Mouse (Mus musculus): ENCODE measurements around the gene Adamtsl5. TPM values are rescaled to one million over a fixed set of nuclear protein-coding genes. Genes with fewer than 3 reads are reported as not detected.
A peak's percentile ranks its signal among the peaks of the same experiment; 100 is the strongest.

The Adamtsl5 gene
- polyA plus RNA-seq, 1 experiment = 10.8 TPM

- Histone ChIP-seq H3K4me3 (replicated peaks; ENCODE audit: insufficient read depth, low read depth, low read length) (peak overlapping the region; percentile 97), H3K27me3 (ENCODE audit: control insufficient read depth, insufficient read depth, low read length) (no peaks in the 10 kb centered on the region), H3K4me1 (ENCODE audit: control insufficient read depth, insufficient read depth, low read length) (peaks cover 45% of the 10 kb centered on the region), H3K27ac (ENCODE audit: insufficient read depth, low read length) (peak overlapping the region; percentile 93)
- WGBS = 2% methylated on average over 15 of the region's 15 CpGs
- TF ChIP-seq POLR2A (IDR thresholded peaks at IDR 0.05; ENCODE audit: borderline replicate concordance, insufficient read depth, low read length) (no peak), CTCF (IDR thresholded peaks at IDR 0.05; ENCODE audit: borderline replicate concordance, insufficient read depth, low read depth, low read length) (no peak)
- no peak for DNase-seq
Observed at GRCm38 (mm10) chr10:80299301-80299700, 48.9 kb downstream of the Adamtsl5 start.

GRCm38 (mm10) chr10:80298571-80299281 lies 49.5 kb downstream of the Adamtsl5 start:
- peak; percentile 95 to 96 for DNase-seq
- H3K4me1 ChIP-seq (ENCODE audit: control insufficient read depth, insufficient read depth, low read length) = peaks cover 45% of the 10 kb centered on the region
- H3K27ac ChIP-seq (ENCODE audit: insufficient read depth, low read length) = peak overlapping the region; percentile 93
- 1% methylated on average over 26 of the region's 26 CpGs for WGBS
- peak overlapping the region; percentile 97 for H3K4me3 ChIP-seq (replicated peaks; ENCODE audit: insufficient read depth, low read depth, low read length)
- peak; percentile 96 for TF ChIP-seq POLR2A (IDR thresholded peaks at IDR 0.05; ENCODE audit: borderline replicate concordance, insufficient read depth, low read length)
- no peak for TF ChIP-seq CTCF (IDR thresholded peaks at IDR 0.05; ENCODE audit: borderline replicate concordance, insufficient read depth, low read depth, low read length)
- no peaks in the 10 kb centered on the region for H3K27me3 ChIP-seq (ENCODE audit: control insufficient read depth, insufficient read depth, low read length)

- H3K27me3 ChIP-seq (ENCODE audit: control insufficient read depth, insufficient read depth, low read length) = no peaks in the 10 kb centered on the region
- H3K4me1 ChIP-seq (ENCODE audit: control insufficient read depth, insufficient read depth, low read length) = peaks cover 45% of the 10 kb centered on the region
- DNase-seq = no peak
- H3K27ac ChIP-seq (ENCODE audit: insufficient read depth, low read length) = peak overlapping the region; percentile 87
- 18% methylated on average over 8 of the region's 8 CpGs for WGBS
- TF ChIP-seq CTCF (IDR thresholded peaks at IDR 0.05; ENCODE audit: borderline replicate concordance, insufficient read depth, low read depth, low read length) = no peak
- TF ChIP-seq POLR2A (IDR thresholded peaks at IDR 0.05; ENCODE audit: borderline replicate concordance, insufficient read depth, low read length) = no peak
- peak overlapping the region; percentile 58 for H3K4me3 ChIP-seq (replicated peaks; ENCODE audit: insufficient read depth, low read depth, low read length)
Observed at GRCm38 (mm10) chr10:80297526-80298133, 50.6 kb downstream of the Adamtsl5 start.

- H3K4me3 ChIP-seq (replicated peaks; ENCODE audit: insufficient read depth, low read depth, low read length) = peak overlapping the region; percentile 58
- peak overlapping the region; percentile 87 for H3K27ac ChIP-seq (ENCODE audit: insufficient read depth, low read length)
- no peaks in the 10 kb centered on the region for H3K27me3 ChIP-seq (ENCODE audit: control insufficient read depth, insufficient read depth, low read length)
- DNase-seq = no peak
- WGBS = 72% methylated on average over 5 of the region's 5 CpGs
- peaks cover 39% of the 10 kb centered on the region for H3K4me1 ChIP-seq (ENCODE audit: control insufficient read depth, insufficient read depth, low read length)
- TF ChIP-seq CTCF (IDR thresholded peaks at IDR 0.05; ENCODE audit: borderline replicate concordance, insufficient read depth, low read depth, low read length) (no peak), POLR2A (IDR thresholded peaks at IDR 0.05; ENCODE audit: borderline replicate concordance, insufficient read depth, low read length) (no peak)
Observed at GRCm38 (mm10) chr10:80296824-80297223, 51.4 kb downstream of the Adamtsl5 start.

- peak within 1 kb of the TSS; percentile 87 for H3K27ac ChIP-seq (ENCODE audit: insufficient read depth, low read length)
- DNase-seq = peak; percentile 83 to 89
- peak within 1 kb of the TSS; percentile 80 for H3K4me3 ChIP-seq (replicated peaks; ENCODE audit: insufficient read depth, low read depth, low read length)
- H3K27me3 ChIP-seq (ENCODE audit: control insufficient read depth, insufficient read depth, low read length) = no peaks in the 10 kb centered on the region
- peaks cover 29% of the 10 kb centered on the region for H3K4me1 ChIP-seq (ENCODE audit: control insufficient read depth, insufficient read depth, low read length)
- TF ChIP-seq CTCF (IDR thresholded peaks at IDR 0.05; ENCODE audit: borderline replicate concordance, insufficient read depth, low read depth, low read length) = peak; percentile 80
- TF ChIP-seq POLR2A (IDR thresholded peaks at IDR 0.05; ENCODE audit: borderline replicate concordance, insufficient read depth, low read length) = peak; percentile 69; the same call in 1 of the 2 replicates
- WGBS = 1% methylated on average over 26 of the region's 26 CpGs
Observed at GRCm38 (mm10) chr10:80295618-80296425, 52.4 kb downstream of the Adamtsl5 start, which contains the start of gene Apc2. Gene Apc2 (plus strand): TSS chr10:80295977.

- no peak for DNase-seq
- peaks cover 23% of the 10 kb centered on the region for H3K4me1 ChIP-seq (ENCODE audit: control insufficient read depth, insufficient read depth, low read length)
- no peaks in the 10 kb centered on the region for H3K27me3 ChIP-seq (ENCODE audit: control insufficient read depth, insufficient read depth, low read length)
- no peak for TF ChIP-seq POLR2A (IDR thresholded peaks at IDR 0.05; ENCODE audit: borderline replicate concordance, insufficient read depth, low read length)
- no peak for TF ChIP-seq CTCF (IDR thresholded peaks at IDR 0.05; ENCODE audit: borderline replicate concordance, insufficient read depth, low read depth, low read length)
- no peak overlapping the region for H3K4me3 ChIP-seq (replicated peaks; ENCODE audit: insufficient read depth, low read depth, low read length)
- H3K27ac ChIP-seq (ENCODE audit: insufficient read depth, low read length) = no peak overlapping the region
- WGBS = 44% methylated on average over 7 of the region's 7 CpGs
Observed at GRCm38 (mm10) chr10:80294788-80295303, 53.4 kb downstream of the Adamtsl5 start.

GRCm38 (mm10) chr10:80294311-80294710 lies 53.9 kb downstream of the Adamtsl5 start:
- H3K4me3 ChIP-seq (replicated peaks; ENCODE audit: insufficient read depth, low read depth, low read length) = no peak overlapping the region
- H3K4me1 ChIP-seq (ENCODE audit: control insufficient read depth, insufficient read depth, low read length) = peaks cover 23% of the 10 kb centered on the region
- TF ChIP-seq CTCF (IDR thresholded peaks at IDR 0.05; ENCODE audit: borderline replicate concordance, insufficient read depth, low read depth, low read length) (no peak), POLR2A (IDR thresholded peaks at IDR 0.05; ENCODE audit: borderline replicate concordance, insufficient read depth, low read length) (no peak)
- DNase-seq = no peak
- no peak overlapping the region for H3K27ac ChIP-seq (ENCODE audit: insufficient read depth, low read length)
- H3K27me3 ChIP-seq (ENCODE audit: control insufficient read depth, insufficient read depth, low read length) = no peaks in the 10 kb centered on the region
- WGBS = 63% methylated on average over 4 of the region's 4 CpGs
